Mouse (Mus musculus): ENCODE results near the gene Kank3.

Kank3 gene

DNA sequence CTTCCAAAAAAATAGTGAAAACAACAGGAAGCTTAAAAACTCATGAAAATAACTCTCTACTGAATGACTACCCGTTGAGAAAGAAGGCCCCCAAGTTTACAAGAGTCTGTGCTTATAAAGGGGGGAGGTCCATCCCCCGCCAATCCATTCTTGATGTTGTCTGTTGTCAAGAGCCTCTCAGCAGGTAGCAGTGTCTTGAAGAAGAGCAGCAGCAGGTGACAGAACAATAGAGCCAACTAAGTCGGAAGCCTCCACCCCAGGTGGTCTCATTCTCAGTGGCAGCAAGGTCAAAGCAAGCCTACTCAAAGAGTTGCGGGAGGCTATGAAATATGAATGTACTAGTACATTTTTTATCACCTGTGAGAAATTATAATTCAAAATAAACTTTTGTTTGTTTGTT, 47.5 kb downstream of the Kank3 start:
- DNase-seq (ENCODE audit: low read depth) = no peak

DNA sequence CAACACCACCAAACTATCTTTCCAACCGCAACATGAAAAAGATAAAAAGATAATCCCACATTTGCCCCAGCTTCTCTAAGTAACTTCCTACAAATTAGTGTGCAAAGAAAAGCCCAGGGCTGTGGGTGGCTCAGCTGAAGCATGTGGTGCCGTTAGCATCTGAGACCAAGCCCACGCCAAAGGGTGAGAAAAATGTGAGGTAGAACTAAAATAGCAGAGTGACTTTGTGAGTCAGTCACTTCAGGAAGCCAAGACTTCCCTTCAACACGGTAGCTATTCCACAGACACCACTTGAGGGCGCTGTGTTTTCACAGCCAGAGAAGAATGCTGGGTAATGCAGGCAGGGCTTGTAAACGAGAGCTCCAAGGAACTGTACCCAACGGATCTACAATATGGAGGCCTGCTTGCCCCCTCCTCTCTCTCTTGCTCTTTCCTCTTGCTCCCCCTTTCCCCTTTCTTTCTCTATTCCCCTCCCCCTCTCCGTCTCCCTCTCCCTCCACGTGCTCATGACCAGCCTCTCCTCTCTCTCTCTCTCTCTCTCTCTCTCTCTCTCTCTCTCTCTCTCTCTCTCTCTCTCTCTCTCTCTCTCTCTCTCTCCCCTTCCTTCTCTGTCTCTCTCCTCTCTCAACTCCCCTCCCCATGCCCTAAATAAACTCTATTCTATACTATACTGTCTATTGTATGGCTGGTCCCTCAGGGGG, 55.2 kb downstream of the Kank3 start:
- peak; percentile 59 for DNase-seq (ENCODE audit: low read depth)
